Mouse (Mus musculus) gastrocnemius, adult 18-20 months (tissue): ENCODE results near the gene Nol12. TPM values are rescaled to one million over a fixed set of nuclear protein-coding genes. Genes with fewer than 3 reads are reported as not detected.

ENCODE experiments used
- DNase-seq: peaks from one replicate; pipeline ENCODE4 v3.0.0; 2021; ENCODE audit warnings: low spot score
- long read RNA-seq, 2 experiments: library from polyadenylated mRNA; stranded (forward); transcript quantifications; one replicate each; pipeline ENCODE4 v2.0.0; 2021
- total RNA-seq, 2 experiments: library from RNA; stranded (reverse); gene quantifications; 2 replicates each; pipeline ENCODE4 v1.2.3; 2021

Nol12 gene
- 10 to 100 TPM; 26.4 to 29.1 TPM for total RNA-seq
- long read RNA-seq, experiment 1, transcript Nol12-203 (6 exons, 3,721 nt) = major isoform, 10 of 19 reads
- long read RNA-seq, experiment 1, partial matches to known transcripts = 6 of 19 reads
- long read RNA-seq, experiment 1, other reads (novel, unspliced or antisense) = 3 of 19 reads
- long read RNA-seq, experiment 2, transcript Nol12-203 (6 exons, 3,721 nt) = major isoform, 13 of 16 reads
- long read RNA-seq, experiment 2, partial matches to known transcripts = 3 of 16 reads
- long read RNA-seq, experiment 2, other reads (novel, unspliced or antisense) = 0 of 16 reads

DNA sequence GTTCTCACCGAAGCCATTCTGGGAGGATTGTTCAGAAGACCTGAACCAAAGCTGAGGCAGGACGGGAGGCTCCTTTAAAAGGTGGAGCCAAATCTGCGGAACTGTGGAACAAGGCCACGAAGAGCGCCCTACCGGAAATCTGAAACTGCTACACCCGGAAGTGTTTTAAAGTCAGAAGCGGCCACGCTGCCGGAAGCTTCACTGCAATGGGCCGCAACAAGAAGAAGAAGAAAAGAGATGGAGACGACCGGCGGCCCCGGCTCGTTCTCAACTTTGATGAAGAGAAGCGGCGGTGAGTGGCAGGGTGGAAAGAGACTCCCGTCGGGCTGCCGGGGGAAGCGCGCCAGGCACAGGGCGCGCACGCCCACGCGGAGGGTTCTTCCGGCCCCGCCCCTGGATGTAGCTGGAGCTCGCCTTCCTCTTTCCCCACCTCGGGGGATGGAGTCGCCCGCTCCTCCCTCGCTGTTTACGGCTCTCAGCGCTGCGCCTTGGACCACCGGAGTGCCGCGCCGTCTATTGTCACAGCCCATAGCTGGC lies at the start of gene Nol12:
Nol12 (plus strand) TSS at position 150 of the 537 bp plus-strand sequence.
- peak; percentile 89 for DNase-seq

DNA sequence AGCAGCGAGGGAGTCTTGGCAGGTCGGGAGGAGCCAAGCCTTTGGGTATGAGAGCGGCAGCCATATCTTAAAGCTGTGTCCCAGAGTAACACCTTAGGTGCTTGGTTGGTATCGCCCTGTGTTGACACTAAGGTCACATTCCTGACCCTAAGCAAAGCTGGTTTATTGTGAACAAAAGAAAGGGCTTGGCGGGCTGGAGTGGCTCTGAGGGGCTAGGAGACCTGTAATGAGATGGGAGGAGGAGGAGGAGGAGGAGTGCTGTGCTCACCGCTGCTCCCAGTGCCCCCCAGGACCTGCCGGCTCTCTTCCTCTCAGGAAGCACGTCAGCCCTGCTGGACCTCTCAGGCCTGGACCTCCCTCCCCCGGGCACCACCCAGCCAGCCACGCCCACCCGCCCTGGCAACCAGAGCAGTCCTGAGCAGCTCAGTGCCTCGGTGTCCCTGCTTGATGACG lies 45.3 kb upstream of the Nol12 start:
- no peak for DNase-seq

DNA sequence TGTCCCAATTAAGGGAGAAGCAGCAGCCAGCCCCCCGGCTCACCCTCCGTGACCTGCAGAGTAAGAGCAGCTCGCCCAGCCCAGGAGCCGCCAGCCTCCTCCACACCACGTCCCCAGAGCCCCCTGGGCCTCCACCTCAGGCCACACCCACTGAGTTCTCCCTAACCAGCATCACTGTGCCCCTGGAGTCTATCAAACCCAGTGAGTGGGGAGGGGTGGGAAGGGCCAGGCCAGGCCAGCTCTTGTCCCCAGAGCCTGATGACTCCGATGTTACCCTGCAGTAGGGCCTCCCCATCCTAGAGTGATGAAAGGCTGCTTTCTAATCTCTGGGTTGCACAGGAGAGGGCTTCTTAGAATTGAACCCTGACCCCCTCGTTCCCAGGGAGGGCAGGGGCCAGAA lies 42.3 kb upstream of the Nol12 start:
- DNase-seq = no peak

DNA sequence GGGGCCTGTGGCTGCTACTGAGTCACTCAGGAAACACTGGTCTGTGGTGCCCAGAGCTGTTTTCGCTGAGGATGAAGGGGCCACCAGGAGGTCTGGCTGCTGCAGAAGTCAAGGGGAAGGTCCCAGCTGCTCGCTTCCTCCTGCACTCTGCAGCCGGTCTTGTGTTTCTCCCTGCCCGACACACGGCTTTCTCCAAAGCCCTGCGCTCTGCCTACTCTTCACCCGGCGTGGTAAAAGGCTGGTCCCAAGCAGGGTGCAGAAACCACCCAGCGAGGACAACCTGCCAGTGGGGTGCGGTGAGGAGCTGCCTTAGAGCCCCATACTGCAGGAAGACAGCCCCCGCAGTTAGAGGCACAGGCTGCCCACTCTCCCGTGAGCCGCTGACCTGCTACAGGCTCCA lies 40.0 kb upstream of the Nol12 start:
- DNase-seq = no peak

DNA sequence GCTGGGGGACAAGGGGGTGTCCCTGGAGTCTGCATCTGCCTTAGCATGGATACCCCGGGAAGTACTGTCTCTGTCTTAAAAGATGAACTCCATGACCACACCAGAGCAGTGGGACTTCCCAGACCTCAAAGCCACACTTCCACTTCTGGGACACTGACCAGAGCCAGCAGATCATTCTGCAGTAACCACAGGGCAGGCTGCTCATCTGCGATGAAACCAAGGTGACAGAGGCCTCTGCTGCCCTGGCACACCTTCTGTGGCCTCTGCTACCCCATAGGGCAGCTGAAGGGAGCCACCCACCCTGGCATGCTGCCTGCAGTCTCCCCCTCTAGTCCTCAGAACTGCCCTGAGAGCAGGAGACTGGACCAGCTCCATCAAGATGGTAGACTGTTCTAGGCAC lies 39.0 kb upstream of the Nol12 start:
- no peak for DNase-seq

DNA sequence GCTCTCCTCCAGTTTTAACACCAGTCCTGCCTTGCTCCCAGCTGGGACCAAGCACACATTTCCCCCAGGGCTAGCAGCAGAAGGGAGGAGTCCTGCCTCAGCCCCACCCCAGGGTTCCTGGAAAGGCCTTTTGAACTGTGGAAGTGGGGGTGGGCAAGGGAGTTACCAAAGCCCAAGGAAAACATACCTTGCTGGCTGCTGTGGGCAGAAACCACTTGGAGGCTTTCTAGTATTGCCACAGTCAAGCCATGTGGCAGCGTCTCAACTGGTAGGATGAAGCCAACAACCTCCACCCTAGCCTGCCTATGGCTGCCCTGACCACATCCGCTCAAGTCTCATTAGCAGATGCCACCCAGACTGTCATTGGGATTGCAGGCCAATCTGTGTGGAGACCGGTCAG lies 38.6 kb upstream of the Nol12 start:
- DNase-seq = no peak

DNA sequence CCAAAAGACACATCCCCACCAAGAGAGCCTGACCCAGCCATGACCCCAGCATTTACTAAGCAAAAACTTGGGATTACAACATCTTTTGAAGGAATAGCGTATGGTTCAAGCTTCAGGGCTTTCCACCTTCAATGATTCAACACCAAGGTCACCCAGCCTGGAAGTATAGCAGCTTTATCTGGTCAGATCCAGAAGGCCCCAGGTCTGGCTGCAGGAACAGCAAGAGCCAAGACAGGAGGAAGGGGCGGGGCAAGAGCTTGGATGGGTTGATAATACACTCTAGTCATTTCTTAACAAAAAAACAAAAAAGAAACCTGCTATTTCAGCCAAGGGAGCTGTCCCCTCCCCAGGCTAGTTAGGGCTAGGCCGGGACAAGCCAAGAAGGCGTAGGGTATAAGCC lies 37.2 kb upstream of the Nol12 start:
- no peak for DNase-seq

DNA sequence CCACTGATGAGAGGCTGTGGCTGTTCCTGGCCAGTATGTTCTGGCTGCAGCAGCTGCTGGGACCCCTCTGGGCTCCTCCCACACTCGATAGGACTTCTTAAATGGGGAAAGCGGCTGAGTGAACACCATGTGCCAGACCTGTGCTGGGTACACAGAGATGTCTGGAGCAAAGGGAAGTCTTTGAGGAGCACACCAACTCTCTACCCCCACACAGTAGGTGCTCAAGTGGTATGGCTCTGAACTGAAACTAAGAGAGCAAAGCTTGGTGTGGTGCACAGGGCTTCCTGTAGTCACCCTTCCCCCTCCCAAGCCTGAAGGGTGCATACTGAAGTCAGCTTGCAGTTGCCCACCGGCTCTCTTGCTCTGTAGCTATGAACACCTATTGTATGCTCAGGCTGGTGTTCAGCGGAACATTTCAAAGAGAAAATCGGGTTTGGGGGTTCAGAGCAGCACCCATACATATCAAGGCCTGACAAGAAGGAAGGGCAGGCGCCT lies 36.2 kb upstream of the Nol12 start:
- DNase-seq = no peak

DNA sequence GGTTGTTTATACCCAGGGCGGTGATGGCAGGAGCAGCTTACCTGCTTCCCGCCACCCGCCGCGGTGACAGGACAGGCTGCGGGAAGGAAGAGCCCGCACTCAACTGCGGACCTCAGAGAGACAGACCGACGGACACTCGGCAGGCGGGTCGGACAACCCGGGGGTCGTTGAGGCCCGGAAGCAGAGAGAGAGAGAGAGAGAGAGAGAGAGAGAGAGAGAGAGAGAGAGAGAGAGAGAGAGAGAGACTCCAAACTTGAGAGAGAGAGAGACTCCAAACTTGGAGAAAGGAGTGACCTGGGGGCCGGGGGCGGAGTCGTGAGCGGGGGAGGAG lies 35.4 kb upstream of the Nol12 start, which contains the start of gene Gm49510:
Gm49510 (plus strand) TSS at position 259 of the 331 bp plus-strand sequence.
- DNase-seq = no peak

DNA sequence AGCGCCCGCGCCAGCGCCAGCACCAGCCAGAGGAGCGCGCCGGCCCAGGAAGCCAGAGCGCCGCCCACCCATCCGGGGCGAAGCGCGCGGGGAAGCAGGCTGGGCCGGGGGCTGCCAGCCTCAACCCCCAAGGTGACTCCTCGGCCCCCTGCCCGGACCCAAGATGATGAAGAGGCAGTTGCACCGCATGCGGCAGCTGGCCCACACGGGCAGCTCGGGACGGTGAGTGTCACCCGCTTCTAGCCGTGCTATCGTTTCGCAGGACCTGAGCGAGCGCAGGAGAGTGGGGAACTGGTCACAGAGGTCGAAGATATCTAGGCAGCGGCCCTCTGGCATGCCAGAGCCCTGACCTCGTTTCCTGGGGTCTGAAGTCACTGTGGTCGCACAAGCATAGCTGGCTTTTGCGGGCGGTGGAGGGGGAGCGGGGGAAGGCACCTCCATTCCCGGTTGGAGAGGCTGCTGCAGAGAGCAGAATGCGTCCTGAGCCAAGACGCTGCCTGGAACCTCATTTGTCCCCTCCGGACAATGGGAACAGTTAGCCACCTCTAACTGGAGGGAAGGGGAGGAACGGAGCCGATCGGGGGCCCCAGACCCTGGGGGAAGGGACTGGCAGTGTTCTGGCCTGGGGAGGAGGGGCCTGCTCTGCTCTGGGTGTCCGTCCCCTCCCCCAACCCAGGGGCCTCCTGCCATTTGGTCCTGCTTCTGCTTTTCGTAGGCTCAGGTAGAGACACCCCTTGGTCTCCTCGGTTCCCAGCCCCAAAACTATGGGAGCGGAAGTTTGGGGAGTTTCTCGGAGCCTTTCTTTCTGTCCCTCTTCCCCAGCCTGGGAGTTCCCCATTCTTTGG lies 34.8 kb upstream of the Nol12 start, which contains the start of gene Sh3bp1:
Sh3bp1 (plus strand) TSS at position 29 of the 845 bp plus-strand sequence.
- peak; percentile 51 for DNase-seq

DNA sequence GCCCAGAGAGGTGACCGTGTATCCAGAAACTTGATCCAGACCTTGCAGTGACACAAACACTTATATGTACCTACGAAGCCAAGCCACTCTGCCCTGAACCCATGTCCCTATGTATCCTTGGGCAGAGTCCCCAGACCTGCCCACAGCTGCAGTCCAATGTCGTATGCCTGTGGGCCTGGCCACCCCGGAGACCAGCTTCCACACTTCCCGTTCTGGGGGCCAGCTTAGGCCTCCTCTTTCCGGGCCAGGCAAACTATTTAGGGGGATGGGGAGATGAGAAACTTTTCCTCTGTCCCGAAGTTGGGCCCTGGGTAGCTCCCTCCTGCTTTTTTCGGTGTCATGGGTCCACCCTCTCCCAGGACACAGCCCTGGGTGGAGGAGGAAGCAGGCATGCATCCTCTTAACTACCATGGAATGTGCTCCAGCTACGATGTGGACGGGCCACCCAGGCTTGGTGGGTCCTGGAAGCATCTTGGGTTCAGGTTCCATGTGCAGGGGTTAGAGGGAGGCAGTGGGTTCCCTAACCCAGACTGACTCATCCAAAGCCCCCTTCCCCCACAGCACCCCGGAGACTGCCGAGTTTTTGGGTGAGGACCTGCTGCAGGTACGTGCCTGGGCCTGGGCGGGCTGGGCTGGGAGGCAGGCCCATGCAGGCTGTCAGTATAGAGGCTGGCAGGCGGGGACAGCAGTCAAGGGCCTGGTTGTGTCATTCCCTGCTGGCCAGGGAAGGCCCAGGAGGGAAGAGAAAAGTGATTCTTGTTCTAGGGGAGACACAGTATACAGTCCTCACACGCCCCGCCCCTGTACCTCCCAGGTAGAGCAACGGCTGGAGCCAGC lies 33.9 kb upstream of the Nol12 start:
- no peak for DNase-seq

DNA sequence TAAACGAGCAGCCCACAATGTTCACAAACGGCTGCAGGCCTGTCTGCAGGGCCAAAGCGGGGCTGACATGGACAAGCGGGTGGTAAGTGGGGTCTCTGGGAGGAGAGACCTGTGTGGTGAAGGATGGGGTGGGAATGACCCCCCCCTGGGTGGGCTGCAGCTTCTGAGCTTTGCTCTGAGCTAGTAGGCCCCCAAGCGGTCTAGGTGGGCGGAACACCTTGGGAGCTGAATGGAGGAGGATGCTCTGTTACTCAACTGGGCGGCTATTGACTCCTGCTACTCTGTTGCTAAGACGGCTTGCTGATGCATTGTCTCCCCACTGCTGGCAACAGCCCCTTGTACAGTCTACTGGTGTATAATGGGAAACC lies 33.3 kb upstream of the Nol12 start:
- DNase-seq = no peak

DNA sequence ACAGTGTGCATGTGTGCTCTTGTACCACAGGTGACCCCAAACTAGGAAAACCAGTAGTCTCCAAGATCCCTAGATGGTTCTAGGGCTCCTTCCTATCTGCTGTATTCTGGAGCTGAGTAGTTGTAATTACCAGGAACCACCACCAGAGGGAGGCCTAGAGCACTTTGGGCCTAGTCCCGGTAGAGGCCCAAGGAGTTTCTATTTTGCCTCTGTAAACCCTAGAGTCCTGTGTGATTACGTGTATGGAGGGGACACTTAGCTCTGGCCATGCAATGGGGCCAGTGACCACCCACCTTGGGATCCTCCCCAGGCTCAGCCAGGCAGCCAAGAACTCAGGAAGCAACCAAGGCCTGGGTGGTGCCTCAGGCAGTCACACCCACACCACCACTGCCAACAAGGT lies 31.5 kb upstream of the Nol12 start:
- DNase-seq = peak; percentile 84

DNA sequence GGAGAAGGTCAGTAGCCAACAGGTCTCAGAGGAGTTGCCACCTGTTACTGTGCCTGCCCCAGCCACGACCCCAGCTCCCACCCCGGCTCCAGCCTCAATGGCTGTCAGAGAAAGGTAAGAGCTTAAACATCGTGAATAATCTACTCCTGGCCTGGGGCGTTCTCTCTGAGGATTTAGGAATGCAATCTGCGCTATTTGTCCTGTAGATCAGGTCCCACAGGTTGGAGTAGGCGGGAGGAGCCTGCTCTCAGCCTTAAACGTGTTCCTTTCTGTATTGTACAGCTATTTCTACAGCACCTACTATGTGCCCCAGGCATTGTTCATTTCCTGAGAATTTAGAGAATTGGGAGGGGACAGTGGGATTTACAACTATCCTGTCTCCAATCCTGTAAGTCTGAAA lies 26.3 kb upstream of the Nol12 start:
- DNase-seq = no peak

DNA sequence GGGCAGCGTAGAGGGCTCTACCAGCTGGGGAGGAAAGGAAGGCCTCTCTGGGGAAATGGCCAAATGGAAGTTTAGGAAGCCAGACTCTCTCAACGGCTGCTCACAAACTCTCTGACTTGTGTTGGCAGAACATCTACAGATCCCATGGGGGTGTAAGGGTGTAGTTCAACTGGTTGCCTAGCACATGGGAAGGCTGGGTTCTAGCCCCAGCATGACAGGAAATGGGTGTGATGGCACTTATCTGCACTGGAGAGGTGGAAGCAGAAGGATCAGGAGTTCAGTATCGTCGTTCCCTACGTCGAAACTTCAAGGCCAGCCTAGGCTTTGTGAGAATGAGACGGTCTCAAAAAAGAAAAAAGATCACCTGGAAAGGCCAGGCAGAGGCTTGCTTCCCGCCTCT lies 25.8 kb upstream of the Nol12 start:
- DNase-seq = no peak

DNA sequence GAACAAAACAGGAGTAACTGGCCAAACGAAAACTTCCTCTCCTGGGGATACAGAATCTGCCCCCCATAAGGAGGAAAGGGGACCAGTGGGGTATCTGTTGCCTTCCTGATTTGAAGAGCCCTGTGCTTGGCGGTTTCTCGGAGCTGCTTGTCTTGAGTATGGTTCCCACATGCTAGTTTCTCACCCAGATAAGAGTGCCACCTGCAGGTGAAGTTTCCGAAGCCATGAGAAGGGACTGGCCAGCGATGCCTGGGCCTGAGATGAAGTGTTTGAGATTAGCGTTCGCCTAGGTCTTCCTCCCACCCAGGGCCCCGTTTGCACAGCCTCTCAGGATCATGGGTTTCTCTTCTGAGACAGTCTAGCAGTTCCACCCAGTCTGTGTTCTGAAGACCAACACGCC lies 22.7 kb upstream of the Nol12 start:
- no peak for DNase-seq

DNA sequence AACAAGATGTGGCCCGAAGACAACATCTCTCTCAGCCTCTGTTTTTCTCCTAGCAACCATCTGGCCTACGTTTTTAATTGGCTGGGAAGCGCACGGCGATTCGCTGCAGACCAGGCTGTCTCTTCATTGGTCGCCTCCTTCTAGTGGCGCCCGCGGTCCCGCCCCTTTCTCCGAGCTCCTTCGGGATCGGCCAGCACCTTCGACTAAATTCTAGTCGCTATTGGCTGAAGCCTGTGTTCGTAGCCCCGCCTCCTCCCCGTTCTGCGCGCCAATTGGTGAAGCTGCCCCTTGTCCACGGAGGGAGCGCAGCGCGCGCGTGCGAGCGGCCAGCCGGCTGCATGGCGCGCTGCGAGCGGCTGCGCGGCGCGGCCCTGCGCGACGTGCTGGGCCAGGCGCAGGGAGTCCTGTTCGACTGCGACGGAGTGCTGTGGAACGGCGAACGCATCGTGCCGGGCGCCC lies 21.1 kb upstream of the Nol12 start, which contains the start of gene Pdxp:
Pdxp (plus strand) TSS at position 288 of the 459 bp plus-strand sequence.
- peak; percentile 93 for DNase-seq

DNA sequence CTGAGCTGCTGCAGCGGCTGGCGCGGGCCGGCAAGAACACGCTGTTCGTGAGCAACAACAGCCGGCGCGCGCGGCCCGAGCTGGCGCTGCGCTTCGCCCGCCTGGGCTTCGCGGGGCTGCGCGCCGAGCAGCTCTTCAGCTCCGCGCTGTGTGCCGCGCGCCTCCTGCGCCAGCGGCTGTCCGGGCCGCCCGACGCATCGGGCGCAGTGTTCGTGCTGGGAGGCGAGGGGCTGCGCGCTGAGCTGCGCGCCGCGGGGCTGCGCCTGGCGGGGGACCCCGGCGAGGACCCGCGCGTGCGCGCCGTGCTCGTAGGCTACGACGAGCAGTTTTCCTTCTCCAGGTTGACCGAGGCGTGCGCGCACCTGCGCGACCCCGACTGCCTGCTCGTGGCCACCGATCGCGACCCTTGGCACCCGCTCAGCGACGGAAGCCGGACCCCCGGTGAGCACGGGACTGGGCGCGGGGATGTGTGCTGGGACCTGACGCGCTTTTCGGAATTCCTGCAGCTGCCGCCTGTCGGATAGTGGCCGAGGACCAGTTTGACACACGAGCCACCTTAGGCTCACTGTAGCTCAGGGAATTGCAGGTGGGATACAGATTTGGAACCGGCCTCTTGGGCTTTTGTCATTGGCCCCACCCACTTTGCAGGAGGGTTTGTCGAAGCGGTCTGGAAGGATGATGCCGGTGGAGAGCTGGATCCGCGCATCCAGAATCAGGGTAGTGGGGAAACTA lies 20.5 kb upstream of the Nol12 start:
- DNase-seq = no peak

DNA sequence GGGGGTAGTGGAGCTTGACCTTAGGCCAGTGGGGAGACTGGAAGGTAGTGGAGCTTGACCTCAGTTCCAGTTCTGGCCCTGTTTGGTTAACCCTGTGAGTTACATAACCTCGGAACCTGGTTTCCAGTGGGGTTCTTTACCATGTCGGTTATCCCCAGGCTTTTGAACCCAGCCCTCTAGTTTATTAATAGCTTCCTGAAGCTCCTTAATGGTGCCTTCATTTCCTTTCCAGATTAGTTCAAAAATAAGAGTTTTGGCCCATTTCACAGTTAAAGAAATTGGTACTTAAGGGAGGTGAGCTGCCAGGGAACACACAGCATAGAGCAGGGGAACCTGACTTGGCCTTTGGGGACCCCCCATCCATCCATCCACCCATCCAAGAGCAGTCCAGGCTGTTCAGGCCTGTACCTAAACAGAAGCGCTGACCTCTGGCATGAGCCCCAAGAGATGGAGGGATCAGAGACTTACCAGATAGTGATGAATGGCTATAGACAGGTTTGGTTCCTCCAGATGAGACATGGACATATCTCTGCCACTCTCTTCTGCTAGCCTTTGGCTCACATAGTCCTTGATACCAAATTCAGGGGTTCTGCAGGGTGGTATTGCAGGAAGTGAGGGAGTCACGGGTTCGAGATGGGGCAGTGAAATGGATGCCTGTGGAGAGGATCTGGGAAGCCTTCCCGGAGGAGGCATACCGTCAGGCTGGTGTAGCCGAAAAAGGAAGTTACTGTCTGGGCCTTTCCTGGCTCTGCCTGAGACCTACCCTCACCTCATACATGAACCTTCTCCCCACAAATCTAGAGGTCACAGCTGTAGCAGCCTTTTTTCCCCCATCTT lies 19.7 kb upstream of the Nol12 start:
- DNase-seq = no peak

DNA sequence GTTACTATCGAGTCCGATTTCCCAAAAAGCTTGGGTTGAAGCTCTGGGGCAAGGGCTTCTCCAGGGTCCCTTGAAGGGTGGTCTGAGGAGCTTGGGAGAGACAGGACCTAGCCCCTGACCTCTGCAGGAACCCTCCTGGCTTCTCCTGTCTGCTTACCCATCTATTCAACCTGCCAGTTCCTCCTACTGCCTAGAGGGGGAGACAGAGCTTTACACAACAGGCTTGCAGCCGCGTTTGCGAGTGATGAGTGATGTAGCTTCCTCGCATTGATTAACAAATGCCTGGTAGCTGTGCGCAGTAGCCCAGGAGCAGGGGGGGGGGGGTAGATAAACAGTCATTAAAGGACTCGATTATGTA lies 19.1 kb upstream of the Nol12 start:
- DNase-seq = peak; percentile 76
